Mouse (Mus musculus): ENCODE results near the gene Birc2.

The Birc2 gene

GRCm38 (mm10) chr9:7845216-7845895, 8.5 kb upstream of the Birc2 start:
- DNase-seq: no peak

DNA sequence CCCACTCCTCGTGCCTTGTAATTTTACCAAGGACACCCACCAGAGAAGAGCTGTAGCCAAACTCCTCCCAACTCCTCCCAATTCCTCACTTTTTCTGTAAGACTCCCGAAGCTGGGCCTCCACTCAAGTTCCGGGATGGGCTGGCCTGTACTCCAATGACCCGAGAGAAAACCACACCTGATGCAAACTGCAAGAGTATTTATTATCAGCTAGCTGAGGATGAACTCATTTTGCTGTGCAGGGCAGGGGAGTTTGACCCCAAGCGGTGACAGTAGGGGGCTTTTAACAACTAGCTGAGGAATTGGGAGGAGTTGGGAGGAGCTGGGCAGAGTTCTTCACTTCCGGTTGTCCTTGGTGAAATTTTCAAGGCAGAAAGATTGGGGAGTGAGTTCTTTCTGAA, 4.4 kb upstream of the Birc2 start:
- no peak for DNase-seq

- no peak for DNase-seq
Measured at GRCm38 (mm10) chr9:7837806-7838440, 1.1 kb upstream of the Birc2 start.

GRCm38 (mm10) chr9:7836331-7836730, 533 bp downstream of the Birc2 start:
- DNase-seq: peak; percentile 23 to 46

- no peak for DNase-seq
Measured at GRCm38 (mm10) chr9:7835302-7835701, 1.6 kb downstream of the Birc2 start.

DNA sequence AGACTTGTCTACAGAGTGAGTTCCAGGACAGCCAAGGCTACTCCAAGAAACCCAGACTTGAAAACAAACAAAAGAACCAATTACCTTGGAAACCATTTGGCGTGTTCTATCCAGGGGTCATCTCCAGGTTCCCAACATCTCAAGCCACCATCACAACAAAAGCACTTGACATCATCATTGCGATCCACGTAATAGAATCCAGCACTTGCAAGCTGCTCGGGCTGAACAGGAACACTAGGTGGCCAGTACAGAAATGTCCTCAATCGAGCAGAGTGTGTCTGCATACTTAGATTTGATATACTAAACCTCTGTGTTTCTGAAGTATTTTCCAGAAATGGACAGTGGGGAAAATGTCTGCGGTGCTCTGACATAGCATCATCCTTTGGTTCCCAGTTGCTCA, 3.4 kb downstream of the Birc2 start:
- DNase-seq: no peak

- DNase-seq: no peak
Measured at GRCm38 (mm10) chr9:7829531-7830528, 7.0 kb downstream of the Birc2 start.

GRCm38 (mm10) chr9:7828706-7829105, 8.2 kb downstream of the Birc2 start:
- DNase-seq: no peak

DNA sequence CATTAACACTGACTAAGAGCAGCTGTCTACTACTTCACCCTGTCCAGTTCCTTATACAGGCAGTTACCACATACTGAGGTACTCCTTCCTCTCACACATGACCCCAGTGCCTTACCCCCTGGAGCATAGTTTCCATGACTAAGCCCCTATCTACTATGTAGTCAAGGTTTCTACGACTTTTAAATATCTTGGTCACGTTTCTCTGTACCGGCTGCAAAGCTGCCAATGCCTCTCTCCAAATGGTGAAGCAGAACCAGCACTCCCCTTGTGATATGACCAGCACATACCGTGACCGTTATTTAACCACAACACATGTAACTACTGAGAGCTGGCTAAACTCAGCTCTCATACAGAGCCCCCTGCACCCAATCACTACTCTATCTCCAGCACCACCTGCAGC, 11.9 kb downstream of the Birc2 start:
- DNase-seq: no peak

- no peak for DNase-seq
Measured at GRCm38 (mm10) chr9:7822758-7823157, 14.1 kb downstream of the Birc2 start.

DNA sequence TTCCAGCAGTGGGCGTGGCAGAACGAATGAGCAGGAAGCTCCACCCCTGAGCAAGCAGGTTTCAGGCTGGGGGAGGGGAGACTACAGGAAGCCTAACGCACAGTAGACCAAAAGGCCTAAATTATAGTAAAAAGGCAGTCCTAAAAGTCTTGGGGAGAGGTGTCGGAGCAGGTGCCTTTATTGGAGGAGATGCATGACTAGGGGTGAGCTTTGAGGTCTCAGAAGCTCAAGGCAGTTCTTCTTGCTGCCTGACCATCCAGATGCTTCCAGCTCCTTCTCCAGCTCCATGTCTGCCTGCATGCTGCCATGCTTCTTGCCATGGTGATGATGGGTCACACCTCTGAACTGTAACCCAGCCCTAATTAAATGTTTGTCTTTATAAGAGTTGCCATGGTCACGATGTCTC, 31.8 kb downstream of the Birc2 start:
- no peak for DNase-seq

- DNase-seq: no peak
Measured at GRCm38 (mm10) chr9:7798555-7798954, 38.3 kb downstream of the Birc2 start.

- DNase-seq: no peak
Measured at GRCm38 (mm10) chr9:7797542-7797941, 39.3 kb downstream of the Birc2 start.

DNA sequence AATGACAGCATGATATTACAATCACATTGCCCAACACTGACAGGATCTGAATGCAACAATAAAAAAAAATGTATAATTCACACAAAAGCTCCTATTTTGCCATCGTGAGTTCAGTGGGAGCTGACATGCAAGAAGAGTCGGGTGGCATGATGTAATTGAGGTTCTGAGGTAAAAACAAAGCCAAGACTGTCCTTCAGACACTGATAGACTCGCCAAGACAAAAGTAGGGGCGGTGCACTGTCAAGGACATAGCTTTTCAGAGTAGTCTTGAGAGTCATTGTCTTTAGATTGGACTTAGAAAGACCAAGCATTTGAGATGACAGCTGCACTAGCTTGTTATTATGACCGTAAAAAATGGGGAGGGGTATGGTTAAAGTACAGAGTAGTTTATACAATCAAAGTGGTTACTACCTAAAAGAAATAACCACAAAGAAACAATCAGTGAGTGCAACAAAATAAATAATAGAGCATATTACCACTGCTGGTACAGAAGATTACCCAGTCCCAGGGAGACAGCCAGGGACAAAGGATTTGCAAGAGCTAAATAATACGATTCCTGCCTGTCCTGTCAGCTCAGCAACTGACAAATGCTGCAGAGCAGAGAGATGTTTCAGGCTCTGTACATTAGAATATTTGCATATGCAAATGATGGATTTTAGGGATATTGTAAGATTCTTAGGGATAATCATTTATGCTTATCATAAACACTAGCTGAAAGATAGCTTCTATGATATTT, 40.6 kb downstream of the Birc2 start:
- no peak for DNase-seq

DNA sequence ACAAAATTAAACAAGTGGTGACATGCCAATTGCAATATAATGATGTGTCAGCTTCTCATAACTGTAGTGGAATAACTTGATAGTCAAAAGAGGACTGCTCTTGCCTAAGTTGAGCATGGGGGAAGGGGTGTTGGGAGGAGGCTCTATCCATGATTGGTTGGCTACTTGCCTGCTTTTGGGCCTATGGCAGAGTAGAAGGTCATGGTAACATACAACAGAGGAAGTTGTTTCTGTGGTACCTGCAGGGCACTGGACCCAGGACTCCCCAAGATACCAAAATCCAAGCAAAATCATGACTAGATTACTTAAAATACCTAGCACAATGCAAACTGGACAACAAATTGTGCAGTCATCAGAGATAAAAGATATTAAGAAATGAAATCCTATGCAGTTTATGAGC, 41.3 kb downstream of the Birc2 start:
- DNase-seq: no peak

- DNase-seq: no peak
Measured at GRCm38 (mm10) chr9:7793561-7793960, 43.3 kb downstream of the Birc2 start.

- no peak for DNase-seq
Measured at GRCm38 (mm10) chr9:7790580-7791084, 46.2 kb downstream of the Birc2 start.

DNA sequence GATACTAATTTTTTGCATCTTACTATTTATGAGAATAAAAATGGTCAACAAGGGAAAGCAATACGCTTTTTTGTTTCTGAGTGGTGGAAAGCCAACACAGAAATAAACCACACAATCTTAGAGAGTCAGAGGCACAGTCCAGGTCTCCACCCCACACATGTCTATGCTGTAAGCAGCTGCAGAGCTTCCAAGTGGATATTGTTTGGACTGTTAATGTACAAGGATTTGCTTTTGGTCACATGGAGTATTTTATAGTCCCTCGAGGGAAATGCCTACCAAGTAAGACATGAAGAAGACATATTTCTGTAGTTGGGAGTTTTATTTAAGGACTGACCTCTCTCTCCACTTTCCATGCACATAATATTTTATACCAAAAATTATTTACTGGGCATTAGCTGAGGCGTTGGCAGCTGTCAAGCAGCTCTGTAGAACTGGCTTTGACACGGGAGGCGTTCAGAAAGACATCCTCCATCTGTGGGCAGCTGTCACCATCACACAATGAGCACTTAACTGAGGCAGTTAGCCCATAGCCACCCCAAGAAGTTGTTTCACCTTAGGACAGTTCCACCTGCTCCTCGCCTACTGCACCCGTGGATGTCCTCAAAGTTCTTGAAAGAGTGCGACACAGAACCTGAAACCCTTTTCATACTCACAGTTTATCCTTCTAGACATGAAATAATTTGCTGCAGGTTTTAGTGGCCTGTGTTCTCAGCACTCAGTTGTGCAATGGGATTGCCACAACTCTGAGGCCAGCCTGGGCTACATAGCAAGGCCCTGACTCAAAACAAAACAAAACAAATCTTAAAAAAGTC, 46.9 kb downstream of the Birc2 start:
- DNase-seq: no peak

DNA sequence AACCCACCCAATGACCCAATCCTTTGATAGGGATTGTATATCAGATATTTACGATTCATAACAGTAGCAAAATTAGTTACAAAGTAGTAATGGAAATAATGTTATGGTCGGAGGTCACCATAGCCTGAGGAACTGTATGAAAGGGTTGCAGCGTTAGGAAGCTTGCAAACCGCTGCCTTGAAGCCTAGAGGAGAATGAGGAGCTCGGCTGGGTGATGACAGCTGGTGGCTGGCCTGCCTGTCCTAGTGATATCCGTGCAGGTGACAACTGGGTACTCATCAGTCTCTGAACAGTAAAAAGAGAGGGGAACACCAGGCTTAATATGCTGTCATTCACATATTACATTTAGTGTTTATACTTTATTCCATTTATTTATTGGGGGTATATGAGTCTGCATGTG, 48.5 kb downstream of the Birc2 start:
- no peak for DNase-seq

DNA sequence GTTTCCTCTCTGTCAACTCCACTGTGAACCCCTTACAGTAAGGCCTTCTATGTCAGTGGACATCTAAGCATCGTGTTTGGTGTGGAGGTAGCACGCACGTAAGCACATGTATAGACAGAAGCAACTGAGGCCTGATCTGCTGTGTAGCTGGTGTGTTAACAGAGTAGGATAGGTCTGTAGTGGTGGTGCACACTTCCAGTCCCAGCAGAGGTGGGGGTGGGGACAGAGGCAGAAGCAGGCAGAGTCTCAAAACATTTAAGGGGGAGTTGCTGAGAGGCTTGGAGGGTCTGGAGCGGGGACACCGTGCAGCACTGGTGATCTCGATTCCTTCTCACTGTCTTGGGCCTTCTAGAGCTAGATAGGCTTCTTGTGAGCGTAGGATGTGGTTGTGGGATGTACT, 50.8 kb downstream of the Birc2 start:
- no peak for DNase-seq

GRCm38 (mm10) chr9:7785396-7785795, 51.5 kb downstream of the Birc2 start:
- no peak for DNase-seq

- DNase-seq: no peak
Measured at GRCm38 (mm10) chr9:7784615-7785012, 52.2 kb downstream of the Birc2 start.
